Comparison of ENCODE assay signal across 8 mouse cellular contexts in the genomic region with DNA sequence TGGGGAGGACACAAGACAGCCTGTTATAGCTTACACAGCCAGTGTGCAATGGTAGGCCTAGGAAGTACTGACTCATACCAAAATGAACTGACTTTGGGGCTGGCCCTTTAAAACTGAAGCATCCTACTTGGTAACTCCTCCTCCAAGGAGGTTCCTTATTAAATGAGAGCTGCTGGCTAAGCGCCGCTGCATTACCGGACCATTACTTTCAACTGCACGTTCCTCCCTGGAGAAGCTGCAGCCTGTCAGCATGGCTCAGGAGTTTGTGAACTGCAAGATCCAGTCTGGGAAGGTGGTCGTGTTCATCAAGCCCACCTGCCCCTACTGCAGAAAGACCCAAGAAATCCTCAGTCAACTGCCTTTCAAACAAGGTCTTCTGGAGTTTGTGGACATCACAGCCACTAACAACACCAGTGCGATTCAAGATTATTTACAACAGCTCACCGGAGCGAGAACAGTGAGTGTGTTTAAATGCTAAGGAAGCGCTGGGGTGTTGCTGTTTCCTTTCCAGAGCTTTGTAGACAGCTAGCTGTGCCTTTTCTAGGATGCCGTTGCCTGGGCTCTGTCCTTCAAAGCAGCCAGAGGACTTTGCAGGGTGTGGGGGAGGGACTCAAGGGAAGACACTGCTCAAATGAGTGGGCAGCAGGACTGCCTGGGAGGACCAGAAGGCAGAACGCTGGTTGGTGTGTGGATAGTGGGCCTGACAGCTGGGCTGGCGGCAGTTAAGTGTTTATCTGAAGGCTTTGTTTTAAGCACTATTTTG. TPM values are rescaled to one million over a fixed set of nuclear protein-coding genes. Genes with fewer than 3 reads are reported as not detected.
DNase-seq lines count a peak whose midpoint lies in the region; ATAC-seq and TF ChIP-seq lines count a peak whose summit lies in the region.

A gene (plus strand): TSS at position 150 of the 763 bp plus-strand sequence.

- H3K4me1 ChIP-seq in G1E (ENCODE audit: insufficient read depth, low read depth, low read length): peaks cover 61% of the 10 kb centered on the region
- peaks cover 2% of the 10 kb centered on the region; the same call in 1 of the 2 replicates for H3K4me1 ChIP-seq in cerebellum, adult 2 months (ENCODE audit: control insufficient read depth, insufficient read depth, low read length)
- peaks cover 14% of the 10 kb centered on the region for H3K4me1 ChIP-seq in forebrain, postnatal 0 days (ENCODE audit: insufficient read depth)
- peaks cover 39% of the 10 kb centered on the region for H3K4me1 ChIP-seq in neural tube, embryonic 15.5 days

- DNase-seq in G1E (ENCODE audit: low spot score): peak; percentile 82
- peak; percentile 76 to 80 for DNase-seq in cerebellum, adult 2 months
- DNase-seq in forebrain, postnatal 0 days: peak; percentile 78
- peak; percentile 77 to 79 for DNase-seq in heart, postnatal 36 days
- peak; percentile 76 to 84 for DNase-seq in layer of hippocampus, adult 18-20 months (ENCODE audit: low spot score in 2 of 2)
- DNase-seq in lung, adult 18-20 months: peak; percentile 79 to 81
- peak; percentile 66 for DNase-seq in testis, postnatal 10 days (ENCODE audit: low spot score)

- intact Hi-C loops in heart, postnatal 36 days (cut with DNase I): loop anchor here (5.0 kb wide), 2 partner anchors 107 to 133 kb away; a partner anchor contains a TSS

- WGBS in cerebellum, adult 2 months: under 1% methylated on average over 12 of the region's 12 CpGs
- under 1% methylated on average over 12 of the region's 12 CpGs for WGBS in forebrain, postnatal 0 days
- under 1% methylated on average over 12 of the region's 12 CpGs for WGBS in neural tube, embryonic 15.5 days

- TF ChIP-seq CTCF in G1E (IDR thresholded peaks at IDR 0.05; ENCODE audit: low read depth, low read length): no peak
- no peak for TF ChIP-seq CTCF in cerebellum, adult 2 months (IDR thresholded peaks at IDR 0.05; ENCODE audit: borderline replicate concordance, insufficient read depth, low read depth, low read length)
- TF ChIP-seq CTCF in forebrain, postnatal 0 days (IDR thresholded peaks at IDR 0.05; ENCODE audit: low read depth): no peak

- no peaks in the 10 kb centered on the region for H3K27me3 ChIP-seq in G1E (ENCODE audit: insufficient read depth, low read length)
- no peaks in the 10 kb centered on the region for H3K27me3 ChIP-seq in cerebellum, adult 2 months (ENCODE audit: control insufficient read depth, insufficient read depth, low read length)
- no peaks in the 10 kb centered on the region for H3K27me3 ChIP-seq in forebrain, postnatal 0 days (ENCODE audit: insufficient read depth, low read length)
- no peaks in the 10 kb centered on the region for H3K27me3 ChIP-seq in neural tube, embryonic 15.5 days (replicated peaks)

- H3K4me3 ChIP-seq in G1E (ENCODE audit: low read depth, low read length): peak within 1 kb of the TSS; percentile 73
- H3K4me3 ChIP-seq in cerebellum, adult 2 months (replicated peaks; ENCODE audit: insufficient read depth, low read depth, low read length): peak within 1 kb of the TSS; percentile 53
- peak within 1 kb of the TSS; percentile 45 for H3K4me3 ChIP-seq in forebrain, postnatal 0 days (ENCODE audit: low read depth, low read length)
- H3K4me3 ChIP-seq in neural tube, embryonic 15.5 days (replicated peaks): peak within 1 kb of the TSS; percentile 57

- peak within 1 kb of the TSS; percentile 29; the same call in 1 of the 2 replicates for H3K27ac ChIP-seq in cerebellum, adult 2 months (ENCODE audit: insufficient read depth, low read length)
- peak within 1 kb of the TSS; percentile 59 for H3K27ac ChIP-seq in forebrain, postnatal 0 days (ENCODE audit: low read depth, low read length)
- peak within 1 kb of the TSS; percentile 79 for H3K27ac ChIP-seq in neural tube, embryonic 15.5 days (replicated peaks)

- H3K9me3 ChIP-seq in G1E (replicated peaks): no peaks in the 10 kb centered on the region
- H3K9me3 ChIP-seq in forebrain, postnatal 0 days (ENCODE audit: low read length): no peaks in the 10 kb centered on the region
- H3K9me3 ChIP-seq in neural tube, embryonic 15.5 days (replicated peaks): no peaks in the 10 kb centered on the region

- TF ChIP-seq POLR2A in cerebellum, adult 2 months (IDR thresholded peaks at IDR 0.05; ENCODE audit: borderline replicate concordance, insufficient read depth, low read length): peak; percentile 64; the same call in 1 of the 2 replicates

- H3K36me3 ChIP-seq in G1E (replicated peaks): peaks cover 9% of the 10 kb centered on the region
- no peaks in the 10 kb centered on the region for H3K36me3 ChIP-seq in forebrain, postnatal 0 days (ENCODE audit: insufficient read depth)
- H3K36me3 ChIP-seq in neural tube, embryonic 15.5 days: no peaks in the 10 kb centered on the region

- peak within 1 kb of the TSS; percentile 60 for H3K9ac ChIP-seq in forebrain, postnatal 0 days
- peak within 1 kb of the TSS; percentile 43 for H3K9ac ChIP-seq in neural tube, embryonic 15.5 days (replicated peaks)

- peak; percentile 94 for ATAC-seq in G1E (ENCODE audit: extremely low read depth, insufficient number of reproducible peaks, low FRiP score, poor library complexity, severe bottlenecking)
- peak; percentile 92 for ATAC-seq in forebrain, postnatal 0 days
- peak; percentile 95 for ATAC-seq in neural tube, embryonic 15.5 days (ENCODE audit: low FRiP score)

- peak within 1 kb of the TSS; percentile 66 for H3K4me2 ChIP-seq in forebrain, postnatal 0 days (ENCODE audit: low read depth)
- H3K4me2 ChIP-seq in neural tube, embryonic 15.5 days: peak within 1 kb of the TSS; percentile 74

RNA-seq across cellular contexts. Expression of the gene that starts here (rescaled TPM):
- 82.2 and 89.2 TPM in 2 replicates for total RNA-seq in G1E (2014; fragmentation: Nextera tagmentation)
- 40.9 and 45.4 TPM in 2 replicates for total RNA-seq in G1E (2017)
- 3.1 and 3.7 TPM in 2 replicates for polyA plus RNA-seq in G1E (2012)
- polyA plus RNA-seq in cerebellum, adult 2 months (2012; rRNA removed): 68.6 and 80.1 TPM in 2 replicates
- total RNA-seq in forebrain, postnatal 0 days (2014; rRNA removed): 49.2 and 53.5 TPM in 2 replicates
- polyA plus RNA-seq in forebrain, postnatal 0 days (2015; fragmentation: Nextera tagmentation; extraction: Ambion mirVana): 60.2 and 60.8 TPM in 2 replicates
- total RNA-seq in heart, postnatal 36 days (2021): 10 to 100 TPM; 40.3 to 46.3 TPM
- 10 to 100 TPM; 42.9 to 43.3 TPM for total RNA-seq in layer of hippocampus, adult 18-20 months (2021)
- 86.1 and 87.0 TPM in 2 replicates for polyA plus RNA-seq in neural tube, embryonic 15.5 days (2015; fragmentation: Nextera tagmentation; extraction: Ambion mirVana)

Comparison
In these comparisons a context has a peak if more than half of its experiments do, and no peak if none do; other contexts are left out.
1. Peak in every context shown above with its lines: DNase-seq, ATAC-seq, H3K4me3 ChIP-seq and H3K27ac ChIP-seq.
2. RNA of the gene that starts here (polyA plus RNA-seq): 86.1 to 87.0 TPM in neural tube, embryonic 15.5 days, 68.6 to 80.1 TPM in cerebellum, adult 2 months and 60.2 to 60.8 TPM in forebrain, postnatal 0 days; 3.1 to 3.7 TPM in G1E; every median in the first group is over 10 times any median in the second.
3. H3K27ac ChIP-seq: peak in every context shown above with its lines; median percentile 79 in neural tube, embryonic 15.5 days; 59 in forebrain, postnatal 0 days; 29 in cerebellum, adult 2 months.